Mouse (Mus musculus) megakaryocyte, adult 5-6 weeks (primary cell): ENCODE data around the gene Klc4. TPM values are rescaled to one million over a fixed set of nuclear protein-coding genes. Genes with fewer than 3 reads are reported as not detected.
A peak's percentile ranks its signal among the peaks of the same experiment; 100 is the strongest.

Experiments
- ATAC-seq: 2 replicates; pipeline ENCODE4 v1.8.0; 2016; ENCODE audit warnings: mild to moderate bottlenecking, inconsistent platforms; ENCODE audit not compliant: poor library complexity, severe bottlenecking
- total RNA-seq, 2 experiments: library from RNA; stranded (forward) in 1 of 2; stranded (reverse) in 1 of 2; fragments of 153-499, 151-499 nt in 1 of 2; fragments of 221-1000, 200-1000 nt in 1 of 2; gene quantifications; 2 replicates each; pipeline versions ENCODE4 v1.2.3 to v1.2.4; 2015 to 2017

The Klc4 gene
- total RNA-seq, 2 experiments from 2014 or later, result 4.9 to 13.1 TPM

- no peak for ATAC-seq
Observed at GRCm38 (mm10) chr17:46593124-46593523, 52.7 kb downstream of the Klc4 start.

- no peak for ATAC-seq
Observed at GRCm38 (mm10) chr17:46591406-46591805, 54.4 kb downstream of the Klc4 start.

GRCm38 (mm10) chr17:46590439-46590838 lies 55.4 kb downstream of the Klc4 start:
- ATAC-seq, result no peak

- ATAC-seq, result no peak
Observed at GRCm38 (mm10) chr17:46589635-46590314, 56.0 kb downstream of the Klc4 start.

DNA sequence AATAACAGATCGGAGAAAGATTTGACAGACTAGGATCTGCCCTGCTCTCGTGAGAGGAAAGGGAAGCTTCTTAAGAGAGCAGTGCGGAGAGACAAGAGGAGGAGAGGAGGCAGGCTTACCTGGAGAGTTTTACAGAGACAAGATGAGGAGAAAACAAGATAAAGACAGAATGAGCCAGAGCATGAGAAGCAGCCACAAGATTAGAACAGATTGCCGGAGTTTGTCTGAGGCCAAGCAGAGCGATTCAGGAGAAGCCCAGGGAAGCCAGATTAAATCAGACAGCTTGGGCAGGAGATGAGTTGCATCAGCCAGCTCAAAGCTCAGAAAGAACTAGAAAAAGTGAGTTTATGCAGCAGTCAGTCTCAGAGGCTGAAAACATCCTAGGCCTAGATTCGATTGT lies 56.9 kb downstream of the Klc4 start:
- ATAC-seq, result no peak

DNA sequence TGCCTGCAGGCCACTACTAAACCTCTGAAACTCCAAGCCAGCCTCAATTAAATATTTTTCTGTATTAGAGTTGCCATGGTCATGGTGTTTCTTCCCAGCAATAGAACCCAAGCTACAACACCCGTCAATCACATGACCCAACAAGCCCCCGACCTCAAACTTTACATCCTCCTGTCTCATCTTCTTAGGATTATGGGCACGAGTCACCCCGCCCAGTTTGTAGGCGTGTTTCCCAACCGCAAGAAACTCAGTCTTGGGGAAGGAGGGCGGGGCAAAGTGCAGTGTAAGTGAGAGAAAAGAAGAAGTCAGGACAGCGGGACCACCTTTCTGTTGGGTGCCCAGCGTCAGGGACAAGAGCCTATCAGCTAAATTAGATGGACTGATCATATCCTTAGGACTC lies 57.6 kb downstream of the Klc4 start:
- peak; percentile 85 for ATAC-seq

- peak; percentile 73 for ATAC-seq
Observed at GRCm38 (mm10) chr17:46586327-46586726, 59.5 kb downstream of the Klc4 start.

Other genes with a start within 250 kb of the Klc4 start
- gene Crip3, start 217.1 kb downstream of the Klc4 start, total RNA-seq (2015), result not detected in 2 replicates
- not detected in 2 replicates for gene Crip3, start 217.1 kb downstream of the Klc4 start, total RNA-seq (2017)
- not detected in 2 replicates for gene Slc22a7, start 207.6 kb downstream of the Klc4 start, total RNA-seq (2015)
- gene Slc22a7, start 207.6 kb downstream of the Klc4 start, total RNA-seq (2017), result not detected in 2 replicates
- not detected in 2 replicates for gene Ttbk1, start 158.3 kb downstream of the Klc4 start, total RNA-seq (2015)
- 0.04 TPM in 1 of 2 replicates, not detected in the other for gene Ttbk1, start 158.3 kb downstream of the Klc4 start, total RNA-seq (2017)
- gene Dnph1, start 149.3 kb downstream of the Klc4 start, total RNA-seq (2015), result 10.1 and 10.4 TPM in 2 replicates
- 4.3 and 5.9 TPM in 2 replicates for gene Dnph1, start 149.3 kb downstream of the Klc4 start, total RNA-seq (2017)
- gene Cul9, start 99.6 kb downstream of the Klc4 start, total RNA-seq (2015), result 2.7 and 4.3 TPM in 2 replicates
- gene Cul9, start 99.6 kb downstream of the Klc4 start, total RNA-seq (2017), result 1.7 and 4.4 TPM in 2 replicates
- 28.5 and 34.0 TPM in 2 replicates for gene Srf, start 89.8 kb downstream of the Klc4 start, total RNA-seq (2015)
- 23.7 and 36.3 TPM in 2 replicates for gene Srf, start 89.8 kb downstream of the Klc4 start, total RNA-seq (2017)
- gene Ptk7, start 16.5 kb downstream of the Klc4 start, total RNA-seq (2015), result not detected in 2 replicates
- gene Ptk7, start 16.5 kb downstream of the Klc4 start, total RNA-seq (2017), result 0.07 and 0.16 TPM in 2 replicates
- 46.2 and 67.5 TPM in 2 replicates for gene Mrpl2, start 207 bp upstream of the Klc4 start, total RNA-seq (2015)
- gene Mrpl2, start 207 bp upstream of the Klc4 start, total RNA-seq (2017), result 42.7 and 53.9 TPM in 2 replicates
- 1.7 and 1.9 TPM in 2 replicates for gene Cul7, start 4.3 kb upstream of the Klc4 start, total RNA-seq (2015)
- 1.9 and 2.4 TPM in 2 replicates for gene Cul7, start 4.3 kb upstream of the Klc4 start, total RNA-seq (2017)
- 9.6 and 10.6 TPM in 2 replicates for gene Rrp36, start 28.3 kb upstream of the Klc4 start, total RNA-seq (2015)
- 62.2 and 75.0 TPM in 2 replicates for gene Rrp36, start 28.3 kb upstream of the Klc4 start, total RNA-seq (2017)
- 43.5 and 57.6 TPM in 2 replicates for gene Mea1, start 32.8 kb upstream of the Klc4 start, total RNA-seq (2015)
- gene Mea1, start 32.8 kb upstream of the Klc4 start, total RNA-seq (2017), result 68.3 and 81.4 TPM in 2 replicates
- 27.0 and 32.0 TPM in 2 replicates for gene Klhdc3, start 34.9 kb upstream of the Klc4 start, total RNA-seq (2015)
- 14.7 and 16.6 TPM in 2 replicates for gene Klhdc3, start 34.9 kb upstream of the Klc4 start, total RNA-seq (2017)
- 22.8 and 24.4 TPM in 2 replicates for gene Ppp2r5d, start 59.1 kb upstream of the Klc4 start, total RNA-seq (2015)
- 48.9 and 49.7 TPM in 2 replicates for gene Ppp2r5d, start 59.1 kb upstream of the Klc4 start, total RNA-seq (2017)
- gene Pex6, start 65.4 kb upstream of the Klc4 start, total RNA-seq (2015), result 7.6 and 8.1 TPM in 2 replicates
- gene Pex6, start 65.4 kb upstream of the Klc4 start, total RNA-seq (2017), result 8.1 and 9.7 TPM in 2 replicates
- 0.80 and 1.9 TPM in 2 replicates for gene Gnmt, start 83.1 kb upstream of the Klc4 start, total RNA-seq (2015)
- gene Gnmt, start 83.1 kb upstream of the Klc4 start, total RNA-seq (2017), result 0.89 and 1.1 TPM in 2 replicates
- gene Cnpy3, start 106.2 kb upstream of the Klc4 start, total RNA-seq (2015), result 35.6 and 39.6 TPM in 2 replicates
- 109 and 112 TPM in 2 replicates for gene Cnpy3, start 106.2 kb upstream of the Klc4 start, total RNA-seq (2017)
- not detected in 2 replicates for gene Ptcra, start 117.7 kb upstream of the Klc4 start, total RNA-seq (2015)
- not detected in 2 replicates for gene Ptcra, start 117.7 kb upstream of the Klc4 start, total RNA-seq (2017)
- 8.1 and 8.8 TPM in 2 replicates for gene 2310039H08Rik, start 126.6 kb upstream of the Klc4 start, total RNA-seq (2015)
- gene 2310039H08Rik, start 126.6 kb upstream of the Klc4 start, total RNA-seq (2017), result 5.5 and 10.7 TPM in 2 replicates
- 57.4 and 63.0 TPM in 2 replicates for gene Rpl7l1, start 136.7 kb upstream of the Klc4 start, total RNA-seq (2015)
- gene Rpl7l1, start 136.7 kb upstream of the Klc4 start, total RNA-seq (2017), result 78.5 and 81.4 TPM in 2 replicates
- gene Bicral, start 212.5 kb upstream of the Klc4 start, total RNA-seq (2015), result 25.2 and 32.4 TPM in 2 replicates
- 20.3 and 21.1 TPM in 2 replicates for gene Bicral, start 212.5 kb upstream of the Klc4 start, total RNA-seq (2017)
- 8.6 and 13.5 TPM in 2 replicates for gene Tbcc, start 244.7 kb upstream of the Klc4 start, total RNA-seq (2015)
- 10.8 and 13.3 TPM in 2 replicates for gene Tbcc, start 244.7 kb upstream of the Klc4 start, total RNA-seq (2017)